20 mouse cellular contexts compared by ENCODE assay signal in the genomic region with DNA sequence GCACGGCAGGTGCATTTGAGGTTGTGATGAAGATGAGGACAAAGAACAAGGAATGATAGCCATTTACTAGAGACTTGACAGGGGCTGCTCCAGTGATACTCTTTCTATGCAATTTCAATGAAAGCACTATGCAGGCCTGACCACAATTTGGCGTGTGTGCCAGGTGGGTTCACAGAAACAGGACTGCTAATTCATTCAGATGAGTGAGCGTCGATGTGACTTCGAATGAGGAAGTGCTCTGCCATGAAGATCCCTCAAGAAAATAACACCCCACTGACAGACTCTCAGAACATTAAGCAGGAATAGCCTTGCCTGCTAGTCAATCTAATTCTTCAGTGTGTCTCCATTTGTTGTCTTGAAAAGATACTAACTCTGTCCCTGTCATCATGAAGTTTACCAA. TPM values are rescaled to one million over a fixed set of nuclear protein-coding genes. Genes with fewer than 3 reads are reported as not detected.
A peak's percentile ranks its signal among the peaks of the same experiment; 100 is the strongest.
DNase-seq lines count a peak whose midpoint lies in the region; ATAC-seq and TF ChIP-seq lines count a peak whose summit lies in the region.
"Had no signal": no experiment of that assay in that cellular context is flagged by ENCODE, and none has a peak within 500 bp of the region (broad histone marks: within the 10 kb centered on the region; RNA-seq: fewer than 3 reads in every experiment).

No protein-coding gene starts in this region.

- WGBS in hindbrain, embryonic 12.5 days = 86% methylated on average over 5 of the region's 5 CpGs

- peak; percentile 86 to 93 for ATAC-seq in hematopoietic stem cell, adult 5-6 weeks (replicated peaks in 1 of 2; ENCODE audit: insufficient read depth in 1 of 2, low FRiP score in 2 of 2, low TSS enrichment in 1 of 2, low read depth in 1 of 2, poor library complexity in 2 of 2, severe bottlenecking in 2 of 2)
- ATAC-seq in hindbrain, embryonic 12.5 days (ENCODE audit: low FRiP score) = no peak
- ATAC-seq in cerebellum, adult (ENCODE audit: insufficient number of reproducible peaks, low FRiP score, low TSS enrichment) = no peak
- ATAC-seq: activated CD4-positive, CD25-positive, alpha-beta regulatory T cell, adult 4 months had no signal

- no peaks in the 10 kb centered on the region for H3K4me1 ChIP-seq in hindbrain, embryonic 12.5 days
- H3K4me1 ChIP-seq: embryonic facial prominence, embryonic 10.5 days; embryonic facial prominence, embryonic 12.5 days had no signal

- TF ChIP-seq CTCF in brain, embryonic 14.5 days (IDR thresholded peaks at IDR 0.05; ENCODE audit: borderline replicate concordance, extremely low read depth, insufficient read depth, insufficient read length) = no peak

- no peak for TF ChIP-seq POLR2A in brain, embryonic 14.5 days (IDR thresholded peaks at IDR 0.05; ENCODE audit: borderline replicate concordance, extremely low read depth, insufficient read depth, insufficient read length, poor library complexity, severe bottlenecking)

- H3K36me3 ChIP-seq in hindbrain, embryonic 12.5 days = no peaks in the 10 kb centered on the region
- H3K36me3 ChIP-seq: embryonic facial prominence, embryonic 10.5 days; embryonic facial prominence, embryonic 12.5 days; forebrain, embryonic 15.5 days; G1E had no signal

- H3K9me3 ChIP-seq in hindbrain, embryonic 12.5 days (replicated peaks) = no peaks in the 10 kb centered on the region
- H3K9me3 ChIP-seq: embryonic facial prominence, embryonic 10.5 days; embryonic facial prominence, embryonic 12.5 days; forebrain, embryonic 13.5 days; forebrain, embryonic 15.5 days had no signal

- peak; percentile 9 for DNase-seq in brain, embryonic 14.5 days (ENCODE audit: low read depth)
- no peak for DNase-seq in gastrocnemius, adult 18-20 months (ENCODE audit: low spot score)
- DNase-seq: adrenal gland, postnatal 10 days; adrenal gland, postnatal 25 days; cerebellum, adult 11 months; cerebellum, adult 18-20 months; cerebellum, adult 8-10 months; cerebellum, adult 9-11 months; cerebellum, postnatal 36 days; forebrain, postnatal 0 days had no signal

- no peaks in the 10 kb centered on the region for H3K27me3 ChIP-seq in hindbrain, embryonic 12.5 days
- H3K27me3 ChIP-seq: embryonic facial prominence, embryonic 12.5 days; forebrain, embryonic 13.5 days; forebrain, embryonic 15.5 days; Patski had no signal

- H3K4me3 ChIP-seq in hindbrain, embryonic 12.5 days = no peak overlapping the region
- H3K4me3 ChIP-seq: embryonic facial prominence, embryonic 10.5 days; embryonic facial prominence, embryonic 12.5 days; forebrain, embryonic 13.5 days; forebrain, embryonic 15.5 days had no signal

- no peak overlapping the region for H3K4me2 ChIP-seq in hindbrain, embryonic 12.5 days (replicated peaks)
- H3K4me2 ChIP-seq: embryonic facial prominence, embryonic 12.5 days; forebrain, embryonic 13.5 days; forebrain, embryonic 15.5 days had no signal

- no peak overlapping the region for H3K9ac ChIP-seq in hindbrain, embryonic 12.5 days
- H3K9ac ChIP-seq: embryonic facial prominence, embryonic 12.5 days; forebrain, embryonic 13.5 days; forebrain, embryonic 15.5 days; forebrain, postnatal 0 days had no signal

- H3K27ac ChIP-seq in hindbrain, embryonic 12.5 days = no peak overlapping the region
- H3K27ac ChIP-seq: embryonic facial prominence, embryonic 10.5 days; embryonic facial prominence, embryonic 12.5 days; forebrain, embryonic 13.5 days had no signal

RNA-seq across cellular contexts. Expression of a gene that starts 49.4 kb away (rescaled TPM):
- polyA plus RNA-seq in brain, embryonic 14.5 days (2012; rRNA removed) = 35.6 and 42.3 TPM in 2 replicates
- total RNA-seq in hematopoietic stem cell, adult 5-6 weeks (2017) = 0.88 and 2.3 TPM in 2 replicates
- 1 to 10 TPM; 1.5 to 2.1 TPM for total RNA-seq in gastrocnemius, adult 18-20 months (2021)
- polyA plus RNA-seq in hindbrain, embryonic 12.5 days (2016; fragmentation: Nextera tagmentation; extraction: Ambion mirVana) = 13.9 and 16.6 TPM in 2 replicates
- polyA plus RNA-seq: G1E had no signal

Comparison
In these comparisons a context has a peak if more than half of its experiments do, and no peak if none do; other contexts are left out.
1. ATAC-seq: peak in hematopoietic stem cell, adult 5-6 weeks (2 of 2); none in hindbrain, embryonic 12.5 days (single experiment) and cerebellum, adult (single experiment).